Mouse (Mus musculus) cortical plate, adult 2 months (tissue): ENCODE results near the gene Tmem259. TPM values are rescaled to one million over a fixed set of nuclear protein-coding genes. Genes with fewer than 3 reads are reported as not detected.
A peak's percentile ranks its signal among the peaks of the same experiment; 100 is the strongest.
"Not testable (repeated sequence)": the region's sequence is repeated elsewhere in the genome, so short reads cannot be mapped to it uniquely, and the experiment has no call there.

Experiments used
- H3K27ac ChIP-seq: fragments of 200-500 bp; 2 replicates; pipeline ENCODE4 v1.5.1; 2012; ENCODE audit warnings: low read length, control low read depth, inconsistent platforms; ENCODE audit not compliant: insufficient read depth
- H3K4me1 ChIP-seq: fragments of 200-500 bp; 2 replicates; pipeline ENCODE4 v1.6.1; 2011; ENCODE audit warnings: low read length; ENCODE audit not compliant: control insufficient read depth, insufficient read depth
- H3K4me3 ChIP-seq: fragments of 200-500 bp; 2 replicates; pipeline ENCODE4 v1.5.1; 2011; ENCODE audit warnings: mild to moderate bottlenecking, low read length, control low read depth; ENCODE audit not compliant: insufficient read depth
- CTCF ChIP-seq: fragments of 200-500 bp; IDR thresholded peaks from 2 replicates; pipeline ENCODE4 v1.5.1; 2011; ENCODE audit warnings: mild to moderate bottlenecking, control low read depth, low read length; ENCODE audit not compliant: insufficient read depth; ENCODE audit errors: extremely low read depth
- POLR2A ChIP-seq: fragments of 200-500 bp; IDR thresholded peaks from 2 replicates; pipeline ENCODE4 v1.6.1; 2011; ENCODE audit warnings: mild to moderate bottlenecking, low read length, control low read depth; ENCODE audit not compliant: insufficient read depth; ENCODE audit errors: extremely low read depth
- polyA plus RNA-seq: library from polyadenylated mRNA; depleted of rRNA; stranded (reverse); fragments of >200 nt; gene quantifications from 2 replicates; pipeline ENCODE4 v1.2.3, GENCODE M21; 2012

Tmem259 gene
- polyA plus RNA-seq, 1 experiment: 168 TPM

DNA sequence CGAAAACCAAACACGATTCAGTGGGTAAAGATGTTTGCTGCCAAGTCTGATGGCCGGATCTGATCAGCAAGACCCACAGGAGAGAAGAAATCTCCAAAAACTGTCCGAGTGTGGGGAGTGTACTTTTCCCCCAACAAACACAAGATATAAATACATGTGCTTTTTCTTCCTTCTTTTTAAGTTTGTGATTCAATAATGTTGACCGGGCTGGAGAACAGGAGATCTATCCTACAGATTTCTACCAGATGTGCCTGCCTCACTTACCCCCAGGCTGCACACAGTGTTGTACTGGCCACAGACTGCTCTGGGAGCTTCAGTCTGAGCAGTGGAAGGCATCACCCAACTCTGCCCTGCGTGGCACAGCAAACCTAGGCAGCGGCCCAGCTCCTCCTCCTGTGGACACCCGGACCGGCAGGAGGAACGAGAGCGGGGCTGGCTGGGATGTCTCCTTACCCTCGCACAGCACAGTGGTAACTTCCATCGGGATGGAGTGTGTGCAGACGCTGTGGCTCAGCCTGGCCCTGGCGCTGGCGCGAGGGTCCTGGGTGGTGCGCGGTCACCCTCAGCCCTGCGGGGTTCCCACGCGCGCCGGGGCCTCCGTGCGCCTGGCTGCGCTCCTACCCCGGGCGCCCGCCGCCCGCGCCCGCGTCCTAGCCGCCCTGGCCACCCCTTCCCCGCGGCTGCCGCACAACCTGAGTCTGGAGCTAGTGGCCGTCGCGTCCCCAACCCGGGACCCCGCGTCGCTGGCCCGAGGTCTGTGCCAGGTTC lies 13.5 kb downstream of the Tmem259 start, which contains the start of gene Grin3b:
Gene Grin3b (plus strand): TSS at position 301 of the 768 bp plus-strand sequence.
- Histone ChIP-seq H3K4me1 (no peaks in the 10 kb centered on the region), H3K27ac (no peak within 1 kb of the TSS), H3K4me3 (no peak within 1 kb of the TSS)
- TF ChIP-seq CTCF: no peak
- TF ChIP-seq POLR2A: no peak

DNA sequence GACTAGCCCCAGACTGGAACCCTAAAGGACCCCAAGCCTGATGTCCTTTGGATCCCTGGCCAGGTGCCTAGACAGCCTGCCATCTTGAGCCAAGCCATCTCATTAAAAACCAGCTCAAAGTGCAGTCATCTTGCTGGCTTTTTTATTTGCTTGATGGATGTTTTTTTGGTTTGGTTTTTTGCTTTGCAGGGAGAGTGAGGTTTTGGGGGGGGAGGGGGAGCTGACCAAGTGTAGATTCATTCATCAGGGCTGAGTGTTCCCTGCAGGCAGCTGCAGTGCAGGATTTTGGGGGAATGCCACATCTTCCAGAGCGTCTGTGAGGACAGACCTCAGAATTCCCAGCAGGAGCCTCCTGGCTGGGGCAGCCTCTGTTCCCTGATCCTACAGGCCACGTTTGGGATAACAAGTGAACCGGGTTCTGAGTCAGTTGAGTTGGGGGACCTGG lies 15.0 kb downstream of the Tmem259 start:
- H3K27ac ChIP-seq: no peak overlapping the region
- no peaks in the 10 kb centered on the region for H3K4me1 ChIP-seq
- TF ChIP-seq POLR2A (no peak), CTCF (no peak)
- no peak overlapping the region for H3K4me3 ChIP-seq

DNA sequence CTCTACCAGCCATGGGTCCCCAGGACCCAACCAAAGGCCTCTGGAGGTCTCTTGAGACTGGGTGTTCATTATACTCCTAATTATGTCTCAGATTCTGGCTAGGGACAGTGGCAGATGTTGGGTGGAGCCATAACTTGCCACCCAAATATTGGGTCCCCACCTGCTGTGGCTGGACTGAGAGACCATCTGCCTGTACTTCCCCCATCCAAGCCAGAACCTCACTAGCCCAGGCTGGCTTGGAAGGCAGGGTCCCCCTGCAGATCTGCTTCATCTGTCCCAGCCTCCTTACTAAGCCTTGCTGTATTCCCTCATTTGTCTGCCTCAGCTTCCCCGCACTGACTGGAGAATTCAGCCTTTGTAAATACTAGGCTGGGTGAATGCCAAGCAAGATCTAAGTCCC lies 15.9 kb downstream of the Tmem259 start:
- no peak overlapping the region for H3K27ac ChIP-seq
- no peaks in the 10 kb centered on the region for H3K4me1 ChIP-seq
- TF ChIP-seq POLR2A (no peak), CTCF (no peak)
- H3K4me3 ChIP-seq: no peak overlapping the region

DNA sequence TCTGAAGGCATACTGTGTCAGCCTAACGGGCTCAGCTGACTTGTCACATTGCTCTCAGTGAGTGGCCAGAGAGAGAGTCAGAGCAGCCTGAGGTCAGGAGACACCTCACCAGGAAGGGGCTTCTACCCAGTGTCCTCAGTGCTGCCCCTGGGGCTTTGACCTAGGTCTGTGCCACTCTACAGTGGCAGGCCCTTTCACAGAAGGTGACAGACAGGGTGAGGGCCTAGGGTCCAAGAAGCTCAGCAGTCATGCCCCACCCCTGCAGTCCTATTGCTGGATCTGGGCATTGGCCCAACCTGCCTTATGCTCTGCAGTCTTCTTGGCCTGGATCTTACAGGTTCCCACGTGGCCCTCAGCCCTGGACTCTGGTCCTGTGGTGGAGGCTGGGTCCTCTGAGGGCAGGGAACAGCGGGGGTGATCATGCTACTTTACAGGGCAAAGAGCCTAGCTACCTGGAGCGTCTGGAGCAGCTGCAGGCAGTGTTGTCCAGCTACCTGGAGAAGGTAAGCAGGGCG lies 17.2 kb downstream of the Tmem259 start:
- Histone ChIP-seq H3K27ac (no peak overlapping the region), H3K4me1 (no peaks in the 10 kb centered on the region), H3K4me3 (no peak overlapping the region)
- TF ChIP-seq POLR2A (no peak), CTCF (no peak)

DNA sequence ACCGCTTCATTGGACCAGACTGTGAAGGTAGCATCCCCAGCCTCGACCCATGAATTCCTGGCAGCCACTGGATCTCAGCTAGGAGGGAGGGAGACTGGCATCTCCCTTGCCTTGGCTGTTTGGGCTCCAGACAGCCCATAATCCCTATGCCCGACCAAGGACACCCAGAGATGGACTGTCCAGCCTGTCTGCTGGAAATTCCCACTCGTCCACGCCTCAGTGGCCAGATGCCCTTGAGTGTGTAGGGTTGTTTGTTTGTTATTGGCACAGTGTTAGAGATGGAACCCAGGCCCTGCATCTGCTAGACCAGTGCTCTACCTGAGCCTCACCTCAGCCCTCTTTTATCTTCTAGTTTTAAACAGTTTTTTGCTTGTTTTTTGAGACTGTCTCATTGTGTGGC lies 18.8 kb downstream of the Tmem259 start:
- Histone ChIP-seq H3K4me1 (0 out of 2 replicates have a peak, but pooled peaks cover 2% of the 10 kb centered on the region), H3K4me3 (no peak overlapping the region), H3K27ac (no peak overlapping the region)
- TF ChIP-seq POLR2A: no peak
- no peak for TF ChIP-seq CTCF

DNA sequence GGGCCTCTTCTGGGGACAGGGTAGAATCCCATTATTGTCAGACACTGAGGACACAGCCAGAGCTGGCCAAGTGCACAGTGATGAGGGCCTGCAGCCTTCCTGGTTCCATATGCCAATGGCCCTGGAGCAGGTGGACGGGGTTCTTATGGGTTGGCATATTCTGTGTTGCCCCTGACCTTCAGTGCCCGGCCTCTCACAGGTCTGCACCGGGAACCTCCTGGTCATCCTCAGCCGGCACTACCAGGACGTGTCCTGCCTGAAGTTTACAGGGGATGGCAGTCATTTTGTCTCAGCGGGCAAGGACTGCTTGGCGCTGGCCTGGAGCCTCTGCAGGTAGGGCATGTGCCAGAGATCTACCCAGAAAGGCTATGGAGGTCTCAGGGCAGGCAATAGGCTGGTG lies 19.4 kb downstream of the Tmem259 start:
- H3K4me3 ChIP-seq: no peak overlapping the region
- no peak overlapping the region for H3K27ac ChIP-seq
- TF ChIP-seq CTCF (no peak), POLR2A (no peak)
- 0 out of 2 replicates have a peak, but pooled peaks cover 2% of the 10 kb centered on the region for H3K4me1 ChIP-seq

DNA sequence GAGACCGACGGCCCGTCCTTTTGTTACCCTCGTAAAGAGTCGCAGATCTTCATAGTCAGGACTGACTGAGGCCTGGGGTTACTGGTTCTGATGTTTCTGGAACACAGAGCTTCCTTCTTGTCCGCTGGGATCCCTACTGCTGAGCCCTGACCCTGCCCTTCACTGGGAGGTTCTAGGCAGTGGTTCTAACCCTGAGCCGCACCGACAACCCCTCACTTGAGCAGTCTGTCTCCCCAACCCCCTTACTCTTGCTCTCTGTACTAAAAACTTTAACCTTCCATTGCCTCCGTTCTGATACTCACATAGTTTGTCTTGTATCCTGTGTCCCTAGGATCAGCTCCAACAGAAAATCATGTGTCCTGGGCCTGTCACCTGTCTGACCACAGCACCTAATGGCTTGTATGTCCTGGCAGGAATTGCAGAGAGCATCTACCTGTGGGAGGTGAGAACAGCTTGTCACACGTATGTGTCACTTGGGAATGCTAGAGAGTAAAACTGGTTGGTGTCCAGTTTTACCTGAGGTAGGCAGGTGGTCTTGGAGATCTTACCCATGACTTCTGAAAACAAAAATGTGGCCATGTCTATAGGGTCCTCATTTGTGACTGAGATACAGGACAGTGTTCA lies 23.3 kb downstream of the Tmem259 start:
- Histone ChIP-seq H3K4me3 (peak overlapping the region; percentile 45), H3K4me1 (0 out of 2 replicates have a peak, but pooled peaks cover 2% of the 10 kb centered on the region)

DNA sequence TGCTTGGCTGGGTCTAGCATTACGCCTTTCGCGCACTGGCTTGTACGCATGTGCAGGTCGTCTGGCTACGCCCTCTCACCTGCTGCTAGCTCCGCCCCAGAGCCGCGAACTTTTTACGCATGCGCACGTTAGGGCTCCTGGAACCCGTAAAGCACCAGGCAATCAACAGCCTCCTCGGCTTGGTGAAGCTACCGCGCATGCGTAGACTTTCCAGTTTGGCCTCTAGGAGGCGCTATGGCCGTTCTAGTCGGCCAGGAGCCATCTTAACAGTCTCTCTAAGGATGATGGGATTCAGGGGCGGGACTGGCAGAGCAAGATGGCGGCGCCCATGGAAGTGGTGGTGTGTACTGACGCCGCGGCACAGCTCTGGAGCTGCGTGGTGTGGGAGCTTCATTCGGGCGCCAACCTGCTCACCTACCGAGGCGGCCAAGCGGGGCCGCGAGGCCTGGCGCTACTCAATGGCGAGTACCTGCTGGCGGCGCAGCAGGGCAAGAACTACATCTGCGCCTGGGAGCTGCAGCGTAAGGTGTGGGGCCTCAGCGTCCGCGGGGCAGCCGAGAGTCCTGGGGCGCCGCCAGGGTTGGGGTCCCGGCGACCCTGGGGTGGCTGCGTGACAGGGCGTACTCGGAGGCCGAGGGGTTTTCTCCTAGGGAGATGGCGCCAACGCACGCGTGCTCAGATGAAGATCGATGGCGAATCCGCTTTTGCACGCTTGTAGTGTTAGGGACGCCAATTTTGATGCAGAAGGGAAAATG lies 24.1 kb downstream of the Tmem259 start, which contains the start of gene Wdr18:
Gene Wdr18 (plus strand): TSS at position 306 of the 755 bp plus-strand sequence.
- H3K27ac ChIP-seq: no peak within 1 kb of the TSS

More for the DNA sequence above, 23.3 kb downstream of the Tmem259 start:
- no peak overlapping the region for H3K27ac ChIP-seq
- TF ChIP-seq CTCF (no peak), POLR2A (no peak)

DNA sequence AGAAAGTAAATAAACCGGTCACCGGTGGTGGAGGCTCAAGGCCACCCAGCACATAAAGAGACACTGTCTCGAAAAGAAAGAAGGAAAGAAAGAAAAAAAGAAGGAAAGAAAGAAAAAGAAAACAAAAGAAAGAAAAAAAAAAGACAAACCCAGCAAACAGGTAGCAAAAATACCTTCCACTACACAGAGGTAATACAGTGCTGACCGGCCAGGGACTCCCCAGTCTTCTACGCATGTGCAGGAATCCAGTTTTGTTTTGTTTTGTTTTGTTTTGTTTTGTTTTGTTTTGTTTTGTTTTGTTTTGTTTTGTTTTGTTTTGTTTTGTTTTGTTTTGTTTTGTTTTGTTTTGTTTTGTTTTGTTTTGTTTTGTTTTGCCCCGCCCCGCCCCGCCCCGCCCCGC lies 24.7 kb downstream of the Tmem259 start:
- not testable (repeated sequence) for H3K4me3 ChIP-seq, H3K27ac ChIP-seq, H3K4me1 ChIP-seq

More for the DNA sequence above, 24.1 kb downstream of the Tmem259 start, which contains the start of gene Wdr18:
- Histone ChIP-seq H3K4me3 (peak within 1 kb of the TSS; percentile 45), H3K4me1 (0 out of 2 replicates have a peak, but pooled peaks cover 2% of the 10 kb centered on the region)
- peak; percentile 69; the same call in 1 of the 2 replicates for TF ChIP-seq POLR2A
- peak; percentile 97 for TF ChIP-seq CTCF
